Mouse (Mus musculus): Measurements from ENCODE around the gene Il1r1. TPM values are rescaled to one million over a fixed set of nuclear protein-coding genes. Genes with fewer than 3 reads are reported as not detected.
A peak's percentile ranks its signal among the peaks of the same experiment; 100 is the strongest.

Gene Il1r1
- 3.3 and 4.0 TPM in 2 replicates for polyA plus RNA-seq (2011; ENCODE audit: insufficient read depth, insufficient read length, low replicate concordance, missing spikeins)

- no peak within 1 kb of the TSS for H3K27ac ChIP-seq (ENCODE audit: control insufficient read depth, insufficient read depth, low read depth, low read length, poor library complexity)
- 13% methylated on average over 12 of the region's 12 CpGs for WGBS
- peaks cover 2% of the 10 kb centered on the region; the same call in 1 of the 2 replicates for H3K4me1 ChIP-seq (ENCODE audit: control insufficient read depth, insufficient read depth, low read length)
- H3K4me3 ChIP-seq (replicated peaks; ENCODE audit: control insufficient read depth, low read depth, low read length): peak within 1 kb of the TSS; percentile 41
- TF ChIP-seq CTCF (IDR thresholded peaks at IDR 0.05; ENCODE audit: control insufficient read depth, insufficient read depth, low read length): no peak
- TF ChIP-seq POLR2A (IDR thresholded peaks at IDR 0.05; ENCODE audit: borderline replicate concordance, control insufficient read depth, low read depth, low read length): no peak
Observed at GRCm38 (mm10) chr1:40224539-40225284, at the start of gene Il1r1. Gene Il1r1, plus strand, starts transcription at chr1:40225080.

DNA sequence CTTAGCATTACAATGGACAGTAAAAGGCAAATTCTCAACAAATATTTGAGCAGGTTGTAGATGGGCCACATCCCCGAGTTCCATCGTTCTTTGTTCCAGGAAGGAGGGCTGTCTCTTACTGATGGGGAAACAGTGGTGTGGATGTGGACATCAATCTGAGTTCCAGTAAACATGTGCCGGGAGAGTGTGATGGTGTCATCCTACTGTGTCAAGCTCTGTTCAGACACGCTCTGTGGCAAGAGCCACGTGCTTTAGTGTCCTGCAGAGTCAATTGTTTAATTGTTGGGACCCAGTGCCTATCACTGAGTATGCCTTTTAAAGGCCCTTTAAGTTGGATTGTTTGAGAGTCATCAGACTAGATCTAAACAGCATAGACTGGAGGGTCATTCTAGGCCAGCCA lies 49.8 kb upstream of the Il1r1 start:
- TF ChIP-seq POLR2A (IDR thresholded peaks at IDR 0.05; ENCODE audit: borderline replicate concordance, control insufficient read depth, low read depth, low read length) (no peak), CTCF (IDR thresholded peaks at IDR 0.05; ENCODE audit: control insufficient read depth, insufficient read depth, low read length) (no peak)
- 79% methylated on average over 5 of the region's 5 CpGs for WGBS
- H3K27ac ChIP-seq (ENCODE audit: control insufficient read depth, insufficient read depth, low read depth, low read length, poor library complexity): no peak overlapping the region
- H3K4me1 ChIP-seq (ENCODE audit: control insufficient read depth, insufficient read depth, low read length): no peaks in the 10 kb centered on the region
- no peak overlapping the region for H3K4me3 ChIP-seq (replicated peaks; ENCODE audit: control insufficient read depth, low read depth, low read length)

- no peak for TF ChIP-seq POLR2A (IDR thresholded peaks at IDR 0.05; ENCODE audit: borderline replicate concordance, control insufficient read depth, low read depth, low read length)
- TF ChIP-seq CTCF (IDR thresholded peaks at IDR 0.05; ENCODE audit: control insufficient read depth, insufficient read depth, low read length): no peak
- 66% methylated on average over 1 of the region's 1 CpGs for WGBS
- H3K4me1 ChIP-seq (ENCODE audit: control insufficient read depth, insufficient read depth, low read length): no peaks in the 10 kb centered on the region
- no peak overlapping the region for H3K4me3 ChIP-seq (replicated peaks; ENCODE audit: control insufficient read depth, low read depth, low read length)
- H3K27ac ChIP-seq (ENCODE audit: control insufficient read depth, insufficient read depth, low read depth, low read length, poor library complexity): no peak overlapping the region
Observed at GRCm38 (mm10) chr1:40175797-40176196, 49.1 kb upstream of the Il1r1 start.

- WGBS: 81% methylated on average over 4 of the region's 4 CpGs
Observed at GRCm38 (mm10) chr1:40179031-40179430, 45.8 kb upstream of the Il1r1 start.

DNA sequence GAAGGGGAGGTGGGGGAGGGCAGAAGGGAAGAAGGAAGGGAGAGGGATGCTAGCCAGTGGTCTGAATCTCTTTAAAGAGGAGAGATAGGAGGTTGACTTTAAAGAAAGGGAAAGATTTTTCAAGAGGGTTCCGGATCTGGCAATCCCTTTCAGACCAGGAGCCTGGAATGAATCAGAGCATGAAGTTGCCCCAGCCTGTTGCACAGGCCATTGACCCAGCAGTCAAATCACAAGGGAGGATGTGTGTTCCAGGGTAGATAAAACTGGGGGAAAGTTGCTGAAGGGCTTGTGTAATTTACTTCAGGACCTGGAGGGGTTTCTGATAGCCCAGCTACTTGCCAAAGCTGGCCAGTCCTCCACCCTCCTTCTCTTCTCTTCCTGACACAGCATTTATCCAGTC lies 45.4 kb upstream of the Il1r1 start:
- no peak overlapping the region for H3K4me3 ChIP-seq (replicated peaks; ENCODE audit: control insufficient read depth, low read depth, low read length)
- no peaks in the 10 kb centered on the region for H3K4me1 ChIP-seq (ENCODE audit: control insufficient read depth, insufficient read depth, low read length)
- TF ChIP-seq POLR2A (IDR thresholded peaks at IDR 0.05; ENCODE audit: borderline replicate concordance, control insufficient read depth, low read depth, low read length): no peak
- TF ChIP-seq CTCF (IDR thresholded peaks at IDR 0.05; ENCODE audit: control insufficient read depth, insufficient read depth, low read length): no peak
- 64% methylated on average over 1 of the region's 1 CpGs for WGBS
- H3K27ac ChIP-seq (ENCODE audit: control insufficient read depth, insufficient read depth, low read depth, low read length, poor library complexity): no peak overlapping the region

More at GRCm38 (mm10) chr1:40179031-40179430, 45.8 kb upstream of the Il1r1 start:
- H3K27ac ChIP-seq (ENCODE audit: control insufficient read depth, insufficient read depth, low read depth, low read length, poor library complexity): no peak overlapping the region
- TF ChIP-seq CTCF (IDR thresholded peaks at IDR 0.05; ENCODE audit: control insufficient read depth, insufficient read depth, low read length) (no peak), POLR2A (IDR thresholded peaks at IDR 0.05; ENCODE audit: borderline replicate concordance, control insufficient read depth, low read depth, low read length) (no peak)
- H3K4me1 ChIP-seq (ENCODE audit: control insufficient read depth, insufficient read depth, low read length): no peaks in the 10 kb centered on the region
- H3K4me3 ChIP-seq (replicated peaks; ENCODE audit: control insufficient read depth, low read depth, low read length): no peak overlapping the region

DNA sequence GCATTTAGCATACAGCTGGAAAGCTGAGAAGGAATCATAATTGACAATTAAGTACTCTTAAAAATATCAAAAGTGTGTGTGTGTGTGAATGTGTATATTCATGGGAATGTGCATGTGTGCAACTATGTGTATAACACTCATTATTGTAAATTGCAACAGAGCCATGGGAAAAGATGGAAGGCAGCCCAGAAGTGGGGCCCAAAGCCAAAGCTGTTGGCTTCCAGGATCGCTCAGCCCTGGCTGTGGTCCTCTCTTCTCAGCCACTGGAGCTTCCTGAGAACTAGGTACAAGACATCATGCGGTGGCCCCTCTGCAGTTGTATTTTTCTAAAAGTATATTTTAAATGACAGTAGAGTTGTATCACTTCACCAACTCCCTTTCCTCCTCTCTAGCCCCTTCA lies 44.0 kb upstream of the Il1r1 start:
- no peak for TF ChIP-seq CTCF (IDR thresholded peaks at IDR 0.05; ENCODE audit: control insufficient read depth, insufficient read depth, low read length)
- H3K27ac ChIP-seq (ENCODE audit: control insufficient read depth, insufficient read depth, low read depth, low read length, poor library complexity): no peak overlapping the region
- 86% methylated on average over 2 of the region's 2 CpGs for WGBS

DNA sequence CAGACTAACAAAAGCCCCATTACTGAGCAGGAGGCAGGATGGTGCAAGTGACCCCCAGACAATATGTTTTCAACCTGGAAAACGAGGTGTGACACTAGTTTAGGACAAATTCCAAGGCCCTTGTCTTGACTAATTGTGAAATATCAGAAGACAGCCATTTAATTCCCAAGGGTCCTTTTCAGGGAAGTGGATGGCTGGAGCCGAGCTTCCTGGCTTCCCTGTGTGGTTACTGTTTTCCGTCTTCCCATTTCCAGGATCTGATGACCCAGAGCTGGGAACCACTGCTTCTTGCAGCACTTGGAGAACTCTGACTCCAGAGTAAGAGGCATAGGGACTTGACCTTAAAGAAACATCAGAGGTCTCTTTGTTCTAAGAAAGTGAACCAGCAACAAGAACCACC lies 43.2 kb upstream of the Il1r1 start:
- TF ChIP-seq CTCF (IDR thresholded peaks at IDR 0.05; ENCODE audit: control insufficient read depth, insufficient read depth, low read length) (no peak), POLR2A (IDR thresholded peaks at IDR 0.05; ENCODE audit: borderline replicate concordance, control insufficient read depth, low read depth, low read length) (no peak)
- Histone ChIP-seq H3K4me3 (replicated peaks; ENCODE audit: control insufficient read depth, low read depth, low read length) (no peak overlapping the region), H3K27ac (ENCODE audit: control insufficient read depth, insufficient read depth, low read depth, low read length, poor library complexity) (no peak overlapping the region), H3K4me1 (ENCODE audit: control insufficient read depth, insufficient read depth, low read length) (no peaks in the 10 kb centered on the region)
- 61% methylated on average over 3 of the region's 3 CpGs for WGBS

More for the DNA sequence above, 44.0 kb upstream of the Il1r1 start:
- H3K4me3 ChIP-seq (replicated peaks; ENCODE audit: control insufficient read depth, low read depth, low read length): no peak overlapping the region
- no peaks in the 10 kb centered on the region for H3K4me1 ChIP-seq (ENCODE audit: control insufficient read depth, insufficient read depth, low read length)

- Histone ChIP-seq H3K4me3 (replicated peaks; ENCODE audit: control insufficient read depth, low read depth, low read length) (no peak overlapping the region), H3K4me1 (ENCODE audit: control insufficient read depth, insufficient read depth, low read length) (no peaks in the 10 kb centered on the region), H3K27ac (ENCODE audit: control insufficient read depth, insufficient read depth, low read depth, low read length, poor library complexity) (no peak overlapping the region)
- no peak for TF ChIP-seq CTCF (IDR thresholded peaks at IDR 0.05; ENCODE audit: control insufficient read depth, insufficient read depth, low read length)
- no peak for TF ChIP-seq POLR2A (IDR thresholded peaks at IDR 0.05; ENCODE audit: borderline replicate concordance, control insufficient read depth, low read depth, low read length)
Observed at GRCm38 (mm10) chr1:40183410-40183809, 41.5 kb upstream of the Il1r1 start.
